Mouse (Mus musculus) liver, adult 2 months (tissue): ENCODE measurements around the gene Asb13.

Experiments used
- CTCF ChIP-seq: fragments of 200-500 bp; IDR thresholded peaks from 2 replicates; pipeline ENCODE4 v1.5.1; 2011; ENCODE audit warnings: low read depth, low read length, control low read depth
- POLR2A ChIP-seq: fragments of 200-500 bp; IDR thresholded peaks from 2 replicates; pipeline ENCODE4 v1.6.1; 2011; ENCODE audit warnings: low read length, control low read depth; ENCODE audit not compliant: insufficient read depth; ENCODE audit errors: extremely low read depth

DNA sequence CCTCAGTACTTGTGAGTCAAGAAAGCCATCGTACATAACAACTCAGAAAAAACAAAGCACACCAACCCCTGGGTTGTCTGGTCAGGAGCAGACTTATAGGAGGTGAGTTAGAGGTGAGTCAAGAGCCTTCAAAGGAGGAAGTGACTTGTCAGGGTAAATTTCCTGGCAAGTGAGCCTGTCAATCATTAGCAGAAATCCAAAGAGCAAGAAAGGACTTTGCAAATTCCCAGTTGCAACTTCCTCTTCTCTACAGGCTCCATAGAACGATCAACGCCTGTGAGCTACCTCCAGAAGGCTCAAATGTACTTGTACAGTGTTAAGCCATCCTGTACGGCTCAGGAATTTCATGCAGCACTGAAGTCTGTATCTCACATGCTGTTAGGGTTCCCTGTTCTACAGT, 66.9 kb downstream of the Asb13 start:
- no peak for TF ChIP-seq CTCF
- TF ChIP-seq POLR2A: no peak
